Mouse (Mus musculus) frontal cortex, adult 2 months (tissue): Measurements from ENCODE around the gene Cacybp. TPM values are rescaled to one million over a fixed set of nuclear protein-coding genes. Genes with fewer than 3 reads are reported as not detected.

Experiments used
- DNase-seq, 2 experiments: peaks; one replicate each; pipeline ENCODE4 v3.0.0; 2022; ENCODE audit warnings: low spot score in 1 of 2; ENCODE audit errors: extremely low spot score in 1 of 2
- polyA plus RNA-seq: library from polyadenylated mRNA; depleted of rRNA; stranded (reverse); fragments of >200 nt; gene quantifications from 2 replicates; pipeline ENCODE4 v1.2.3, GENCODE M21; 2012; rRNA removed

The Cacybp gene
- polyA plus RNA-seq, 1 experiment, result 61.8 TPM

GRCm38 (mm10) chr1:160217898-160218297 lies 5.2 kb upstream of the Cacybp start:
- DNase-seq, result no peak

- DNase-seq, result no peak
These were observed 1.5 kb upstream of the Cacybp start for GRCm38 (mm10) chr1:160214171-160214570.

DNA sequence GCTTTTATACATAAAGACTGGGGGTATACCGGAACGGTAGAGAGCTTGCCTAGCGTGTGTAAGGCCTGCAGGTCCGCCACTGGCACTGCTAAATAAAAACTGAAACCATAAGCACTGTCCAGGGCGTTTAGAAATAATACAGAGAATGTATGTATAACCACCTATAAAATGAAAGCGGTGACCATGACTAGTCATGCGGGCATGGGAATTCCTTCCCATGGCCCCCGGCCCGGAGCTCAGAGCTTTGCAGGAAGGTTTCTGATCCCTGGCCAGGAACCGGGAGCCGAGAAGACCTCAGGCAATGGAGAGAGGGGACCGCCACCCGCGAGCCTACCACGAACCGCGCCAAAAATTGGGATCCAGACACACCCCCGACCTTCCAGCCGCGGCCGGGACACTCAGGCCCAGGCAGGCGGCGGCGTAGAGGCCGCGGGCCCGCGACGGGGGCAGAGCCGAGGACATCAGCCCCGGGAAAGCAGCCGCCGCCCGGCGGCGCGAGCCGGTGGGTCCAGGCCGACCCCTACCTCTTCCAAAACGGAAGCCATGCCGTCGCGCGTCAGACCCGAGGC lies 468 bp downstream of the Cacybp start:
- DNase-seq, result peak in 1 of 2 experiments; percentile 46

- DNase-seq, result no peak
These were observed 1.0 kb downstream of the Cacybp start for GRCm38 (mm10) chr1:160211597-160212122.

DNA sequence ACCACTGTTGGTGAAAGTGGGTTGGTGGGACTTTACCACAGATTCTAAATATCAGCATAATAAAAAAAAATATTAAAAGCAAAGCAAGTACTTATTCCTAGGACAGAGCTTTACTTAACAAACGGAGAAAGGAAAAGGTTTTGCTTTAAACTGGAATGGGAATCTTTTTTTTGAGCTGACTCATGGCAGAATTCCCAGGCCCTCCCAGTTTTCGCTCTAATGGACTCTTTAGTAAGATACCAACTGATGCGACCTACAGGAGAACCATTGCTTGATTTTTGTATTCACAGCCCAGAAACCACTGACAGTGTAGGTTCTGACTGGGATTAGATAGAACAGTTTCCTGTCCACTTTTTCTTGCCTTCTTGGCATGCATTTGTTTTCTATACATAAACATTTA lies 2.1 kb downstream of the Cacybp start:
- no peak for DNase-seq

GRCm38 (mm10) chr1:160209844-160210243 lies 2.8 kb downstream of the Cacybp start:
- DNase-seq, result no peak

GRCm38 (mm10) chr1:160205486-160205885 lies 7.2 kb downstream of the Cacybp start:
- no peak for DNase-seq

DNA sequence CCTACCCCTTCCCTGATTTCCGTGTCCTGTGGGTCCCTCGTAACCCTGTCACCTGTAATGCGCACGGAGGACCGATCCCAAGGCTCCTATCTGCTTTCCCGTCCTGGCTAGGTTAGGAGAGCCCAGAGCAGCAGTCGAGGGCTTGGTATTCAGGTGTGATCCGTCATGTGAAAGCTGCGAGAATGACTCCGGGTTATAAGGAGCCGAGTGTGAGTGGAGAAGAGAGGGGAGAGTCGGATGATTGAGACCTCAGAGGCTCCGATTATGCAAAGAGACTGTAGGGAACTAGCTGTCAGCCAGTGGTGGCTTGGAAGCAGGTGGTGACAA lies 17.4 kb downstream of the Cacybp start:
- DNase-seq, result no peak

DNA sequence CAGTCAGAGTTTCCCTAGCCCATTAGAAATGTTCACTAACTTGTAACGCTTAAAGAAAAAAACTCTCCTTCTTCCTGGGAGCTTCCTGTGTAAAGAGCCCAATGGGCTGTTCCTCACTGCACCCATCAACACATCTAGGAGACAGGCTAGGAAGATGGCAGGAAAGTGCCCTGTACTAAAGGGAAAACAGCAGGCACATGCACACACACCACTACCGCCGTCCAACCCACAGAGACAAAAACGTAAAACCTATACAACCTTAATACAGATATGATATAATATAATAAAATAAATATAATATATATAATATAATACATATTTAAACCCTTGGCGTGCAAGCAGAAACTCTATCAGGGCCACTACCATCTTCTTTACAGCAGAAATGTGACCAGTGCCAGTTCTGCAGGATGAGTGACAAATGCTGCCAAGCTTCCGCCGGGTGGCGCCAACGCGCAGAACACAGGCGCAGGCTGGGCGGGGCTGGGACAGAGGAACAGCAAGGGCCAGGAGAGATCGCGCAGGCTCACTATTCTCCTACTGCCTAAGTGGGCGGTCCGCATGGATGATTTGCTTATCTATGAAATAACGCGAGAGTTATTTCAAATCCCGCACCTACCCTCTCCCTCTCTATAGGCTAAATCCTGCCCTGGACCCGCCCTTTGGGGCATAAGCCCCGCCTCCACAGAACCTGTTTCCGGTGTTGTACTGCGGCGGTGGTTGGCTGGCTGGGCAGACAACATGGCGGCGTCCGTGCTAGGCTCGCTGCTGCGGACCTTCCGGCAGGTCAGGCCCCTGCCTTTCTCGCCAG lies 17.9 kb downstream of the Cacybp start, which contains the start of gene Mrps14:
Gene Mrps14 (plus strand): TSS at position 687 of the 808 bp plus-strand sequence.
- peak; percentile 98 to 99 for DNase-seq

- DNase-seq, result peak in 1 of 2 experiments; percentile 73
These were observed 28.2 kb downstream of the Cacybp start for GRCm38 (mm10) chr1:160184506-160184905.

DNA sequence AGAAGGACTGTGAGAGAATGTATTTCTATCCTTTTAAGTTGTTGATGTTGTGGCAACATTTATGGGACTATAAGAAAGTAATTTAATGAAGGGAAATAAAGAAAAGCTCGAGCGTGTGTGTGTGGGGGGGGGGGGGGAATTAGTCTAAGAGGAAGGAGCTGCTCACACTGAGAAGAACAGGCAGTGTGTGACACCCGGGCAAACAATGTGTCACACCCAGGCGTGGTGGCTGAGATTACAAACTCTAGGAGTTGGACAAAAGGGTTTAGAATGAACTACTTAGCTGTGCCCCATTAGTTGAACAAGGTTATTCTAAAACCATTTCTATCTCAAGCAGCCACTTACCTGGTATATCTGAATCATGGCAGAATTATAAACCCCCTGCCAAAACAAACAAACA lies 31.5 kb downstream of the Cacybp start:
- DNase-seq, result no peak

GRCm38 (mm10) chr1:160176903-160177302 lies 35.8 kb downstream of the Cacybp start:
- no peak for DNase-seq

GRCm38 (mm10) chr1:160166600-160166999 lies 46.1 kb downstream of the Cacybp start:
- DNase-seq, result no peak

GRCm38 (mm10) chr1:160158190-160158589 lies 54.5 kb downstream of the Cacybp start:
- DNase-seq, result no peak

- no peak for DNase-seq
These were observed 59.2 kb downstream of the Cacybp start, which contains the start of gene Tnn for GRCm38 (mm10) chr1:160153480-160153879. Tnn (minus strand) TSS chr1:160153580.

Other genes starting within 250 kb of the Cacybp start
- gene 4930523C07Rik, start 168.5 kb downstream of the Cacybp start, polyA plus RNA-seq, result 1.6 and 2.3 TPM in 2 replicates
- gene Tnn, start 59.3 kb downstream of the Cacybp start, polyA plus RNA-seq, result 0.12 and 0.15 TPM in 2 replicates
- gene Mrps14, start 17.7 kb downstream of the Cacybp start, polyA plus RNA-seq, result 54.2 and 56.7 TPM in 2 replicates